8 mouse cellular contexts compared by ENCODE assay signal in genomic region chr4:137864769-137865168, GRCm38 (mm10). TPM values are rescaled to one million over a fixed set of nuclear protein-coding genes. Genes with fewer than 3 reads are reported as not detected.
A peak's percentile ranks its signal among the peaks of the same experiment; 100 is the strongest.
DNase-seq lines count a peak whose midpoint lies in the region; ATAC-seq lines count a peak whose summit lies in the region.

No protein-coding gene starts in this region.

- H3K9ac ChIP-seq in kidney, embryonic 15.5 days: no peak overlapping the region
- peak overlapping the region; percentile 51 for H3K9ac ChIP-seq in embryonic facial prominence, embryonic 14.5 days (ENCODE audit: low read depth, low read length)
- peak overlapping the region; percentile 54 for H3K9ac ChIP-seq in hindbrain, embryonic 16.5 days (ENCODE audit: low read depth, low read length)

- H3K9me3 ChIP-seq in kidney, embryonic 15.5 days (replicated peaks): no peaks in the 10 kb centered on the region
- no peaks in the 10 kb centered on the region for H3K9me3 ChIP-seq in embryonic facial prominence, embryonic 14.5 days (ENCODE audit: control insufficient read depth, low read length)
- H3K9me3 ChIP-seq in hindbrain, embryonic 16.5 days (ENCODE audit: control insufficient read depth, low read length): no peaks in the 10 kb centered on the region

- ATAC-seq in kidney, embryonic 15.5 days (replicated peaks; ENCODE audit: low FRiP score): no peak
- no peak for ATAC-seq in embryonic facial prominence, embryonic 14.5 days (ENCODE audit: low read depth)
- no peak for ATAC-seq in hindbrain, embryonic 16.5 days

- H3K36me3 ChIP-seq in kidney, embryonic 15.5 days: no peaks in the 10 kb centered on the region
- no peaks in the 10 kb centered on the region for H3K36me3 ChIP-seq in embryonic facial prominence, embryonic 14.5 days (ENCODE audit: control insufficient read depth, insufficient read depth, low read length)
- no peaks in the 10 kb centered on the region for H3K36me3 ChIP-seq in hindbrain, embryonic 16.5 days (ENCODE audit: control insufficient read depth, insufficient read depth, low read length)

- peaks cover 81% of the 10 kb centered on the region for H3K4me1 ChIP-seq in kidney, embryonic 15.5 days
- peaks cover 58% of the 10 kb centered on the region for H3K4me1 ChIP-seq in embryonic facial prominence, embryonic 14.5 days (ENCODE audit: control insufficient read depth, insufficient read depth, low read length)
- peaks cover 43% of the 10 kb centered on the region for H3K4me1 ChIP-seq in hindbrain, embryonic 16.5 days (ENCODE audit: control insufficient read depth, insufficient read depth, low read depth, low read length)

- H3K27ac ChIP-seq in kidney, embryonic 15.5 days: peak overlapping the region; percentile 25; the same call in 1 of the 2 replicates
- no peak overlapping the region; the same call in 1 of the 2 replicates for H3K27ac ChIP-seq in embryonic facial prominence, embryonic 14.5 days (replicated peaks; ENCODE audit: low read depth, low read length)
- H3K27ac ChIP-seq in hindbrain, embryonic 16.5 days (ENCODE audit: low read depth, low read length): peak overlapping the region; percentile 9; the same call in 1 of the 2 replicates

- WGBS in kidney, embryonic 15.5 days: 30% methylated on average over 9 of the region's 9 CpGs
- WGBS in embryonic facial prominence, embryonic 14.5 days: 45% methylated on average over 7 of the region's 9 CpGs
- 50% methylated on average over 9 of the region's 9 CpGs for WGBS in hindbrain, embryonic 16.5 days

- H3K27me3 ChIP-seq in kidney, embryonic 15.5 days: no peaks in the 10 kb centered on the region
- no peaks in the 10 kb centered on the region for H3K27me3 ChIP-seq in embryonic facial prominence, embryonic 14.5 days (replicated peaks; ENCODE audit: control insufficient read depth, insufficient read depth, low read length)
- no peaks in the 10 kb centered on the region; the same call in 1 of the 2 replicates for H3K27me3 ChIP-seq in hindbrain, embryonic 16.5 days (replicated peaks; ENCODE audit: control insufficient read depth, insufficient read depth, low read length)

- no peak for DNase-seq in kidney, adult 9 months
- no peak for DNase-seq in embryonic facial prominence, embryonic 14.5 days (ENCODE audit: low spot score)
- DNase-seq in lung, postnatal 14 days: peak; percentile 42
- no peak for DNase-seq in adrenal gland, adult 18-20 months (ENCODE audit: low spot score in 2 of 2)
- DNase-seq in spleen, postnatal 36 days (ENCODE audit: low spot score in 2 of 2): no peak
- DNase-seq in gastrocnemius, postnatal 25 days: no peak

- H3K4me3 ChIP-seq in kidney, embryonic 15.5 days (replicated peaks): no peak overlapping the region; the same call in 1 of the 2 replicates
- no peak overlapping the region for H3K4me3 ChIP-seq in embryonic facial prominence, embryonic 14.5 days (ENCODE audit: low read depth, low read length)
- H3K4me3 ChIP-seq in hindbrain, embryonic 16.5 days (ENCODE audit: low read length): peak overlapping the region; percentile 10; the same call in 1 of the 2 replicates

- peak overlapping the region; percentile 39 for H3K4me2 ChIP-seq in kidney, embryonic 15.5 days
- peak overlapping the region; percentile 37 for H3K4me2 ChIP-seq in embryonic facial prominence, embryonic 14.5 days (ENCODE audit: low read depth, low read length)
- H3K4me2 ChIP-seq in hindbrain, embryonic 16.5 days (ENCODE audit: low read length): peak overlapping the region; percentile 43

RNA-seq across cellular contexts. Expression of gene Ece1, which starts 2.7 kb away (rescaled TPM):
- 53.7 and 58.5 TPM in 2 replicates for polyA plus RNA-seq in kidney, embryonic 15.5 days (2015; fragmentation: Nextera tagmentation; extraction: Ambion mirVana)
- 57.8 and 62.1 TPM in 2 replicates for polyA plus RNA-seq in embryonic facial prominence, embryonic 14.5 days (2014; fragmentation: Nextera tagmentation; extraction: Ambion mirVana)
- 18.5 and 29.8 TPM in 2 replicates for polyA plus RNA-seq in hindbrain, embryonic 16.5 days (2015; fragmentation: Nextera tagmentation; extraction: Ambion mirVana)
- total RNA-seq in adrenal gland, adult 18-20 months (2021): 100 to 1,000 TPM; 210 to 273 TPM
- 10 to 100 TPM; 47.6 to 54.2 TPM for total RNA-seq in gastrocnemius, postnatal 25 days (2021)
